Mouse (Mus musculus) spleen, postnatal 14 days (tissue): Measurements from ENCODE around the gene Hoxa10.

Source experiments
- DNase-seq, 2 experiments: peaks; one replicate each; pipeline ENCODE4 v3.0.0; 2021 to 2022; ENCODE audit warnings: low spot score in 2 of 2

Hoxa10 gene

DNA sequence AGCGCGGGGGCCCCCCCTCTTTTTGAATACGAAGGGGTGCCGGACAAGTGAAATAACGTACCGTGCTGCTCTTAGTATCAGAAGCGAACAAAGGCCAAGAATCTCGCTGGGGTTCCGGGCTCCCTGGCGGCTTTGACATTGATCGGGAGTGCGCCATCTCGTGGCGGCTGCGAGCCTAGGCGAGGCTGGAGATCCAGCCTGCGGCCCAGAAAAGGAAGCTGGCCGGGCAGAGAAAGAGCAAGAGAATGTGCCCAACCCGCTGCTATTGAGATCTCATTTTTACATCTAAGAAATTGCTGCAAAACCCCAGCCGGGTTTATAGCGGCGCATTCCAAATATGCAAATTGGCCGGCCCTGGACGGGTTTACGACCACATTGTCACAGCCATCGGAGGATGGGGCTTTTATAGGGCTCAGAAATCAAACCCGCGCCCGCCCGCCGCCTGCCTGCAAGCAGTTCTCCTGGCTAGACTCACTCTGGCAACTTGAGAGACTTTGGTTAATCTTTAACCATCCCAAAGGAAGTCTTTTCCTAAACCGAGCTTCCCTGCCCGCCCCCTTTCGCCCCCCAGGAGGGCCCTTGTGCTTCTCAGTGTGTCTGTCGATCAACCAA is at the start of gene Hoxa10:
Gene Hoxa10 (minus strand): TSS at position 466 of the 612 bp plus-strand sequence.
- DNase-seq = peak in 1 of 2 experiments; percentile 70

DNA sequence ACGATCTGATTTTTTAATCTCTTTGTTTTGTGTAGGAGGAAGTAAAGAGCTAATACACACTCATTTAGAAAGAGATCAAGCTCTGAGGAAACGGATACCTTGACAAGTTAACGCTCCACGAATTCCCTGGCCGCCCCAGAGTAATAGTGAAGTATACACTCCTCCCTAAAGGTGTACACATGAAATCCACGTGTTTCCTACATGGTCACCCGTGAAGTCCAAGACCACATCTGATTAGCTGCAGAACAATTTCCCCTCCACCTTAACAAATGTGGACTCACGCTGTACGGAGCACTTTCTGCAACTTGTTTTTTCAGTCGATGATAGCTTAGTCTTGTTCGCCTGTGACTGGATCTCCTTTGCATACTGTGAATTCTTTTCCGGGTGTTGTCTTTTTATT is 49.5 kb upstream of the Hoxa10 start:
- DNase-seq = no peak

DNA sequence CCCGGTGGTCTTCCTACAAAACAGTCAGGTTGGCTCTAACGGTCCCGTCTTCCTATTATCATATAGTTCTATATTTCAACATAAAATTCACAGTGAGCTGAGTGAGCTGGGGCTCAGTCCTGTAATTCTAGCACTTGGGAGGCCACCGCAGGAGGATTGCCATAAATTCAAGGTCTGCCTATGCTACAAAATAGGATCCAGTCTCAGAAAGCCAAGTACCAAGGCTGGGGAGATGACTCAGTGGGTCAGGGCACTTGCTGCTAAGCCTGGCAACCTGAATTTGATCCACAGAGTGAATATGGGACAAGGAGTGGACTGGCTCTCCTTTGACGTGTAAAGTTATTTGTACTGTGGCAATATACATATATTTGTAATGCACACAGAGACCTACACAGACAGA is 43.2 kb upstream of the Hoxa10 start:
- DNase-seq = no peak

DNA sequence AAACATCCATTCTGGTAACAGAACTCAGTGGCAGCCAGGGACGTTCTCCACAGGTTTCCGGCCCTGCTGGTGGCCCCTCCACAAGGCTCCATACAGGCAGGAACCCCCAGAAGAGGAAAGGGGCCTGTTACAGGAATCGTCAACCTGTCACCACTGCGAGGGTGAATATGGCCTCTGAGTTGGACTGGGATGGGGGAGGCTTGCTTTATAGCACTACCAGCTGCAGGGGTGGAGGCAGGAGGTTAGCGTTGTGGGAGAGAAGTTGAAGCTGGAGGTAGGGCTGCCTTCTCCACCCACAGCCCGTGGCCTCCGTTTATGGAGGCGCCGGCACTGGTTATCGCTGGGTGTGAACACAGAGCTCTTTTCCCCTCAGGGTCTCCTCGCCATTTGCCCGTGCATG is 40.4 kb upstream of the Hoxa10 start:
- no peak for DNase-seq

DNA sequence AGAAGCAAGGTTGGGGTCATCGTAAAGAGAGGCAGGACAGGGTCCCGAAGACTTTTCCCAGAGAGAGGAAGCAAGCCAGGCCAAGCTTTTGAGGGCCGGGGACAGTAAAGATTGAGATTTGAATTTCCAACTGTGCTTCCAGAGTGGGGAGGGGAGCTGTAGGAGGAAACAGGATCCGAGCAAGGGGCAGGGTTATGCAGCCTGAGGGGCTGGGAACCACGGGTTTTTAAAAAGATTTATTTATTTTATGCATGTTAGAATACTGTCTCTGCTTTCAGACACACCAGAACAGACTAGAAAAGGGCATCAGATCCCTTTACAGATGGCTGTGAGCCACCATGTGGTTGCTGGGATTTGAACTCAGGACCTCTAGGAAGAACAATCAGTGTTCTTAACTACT is 36.3 kb upstream of the Hoxa10 start:
- DNase-seq = no peak

DNA sequence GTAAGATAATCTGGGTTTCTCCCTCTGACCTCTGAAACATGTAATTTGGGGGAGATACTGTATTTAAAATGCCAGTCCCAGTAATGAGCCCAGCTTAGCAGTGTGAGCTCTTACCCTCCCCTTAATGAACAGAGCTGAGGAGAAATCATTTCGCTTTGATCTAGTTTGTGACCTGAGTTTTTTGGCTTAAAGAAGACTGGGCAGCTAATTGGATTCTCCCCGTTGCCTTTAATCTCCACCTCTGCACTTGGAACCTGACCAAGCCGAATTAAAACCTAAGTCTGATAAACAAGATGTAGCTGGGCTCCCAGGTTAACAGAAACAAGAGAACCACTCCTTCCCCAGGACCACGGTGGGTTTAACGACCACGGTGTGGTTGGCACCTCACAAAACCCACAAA is 35.7 kb upstream of the Hoxa10 start:
- no peak for DNase-seq

DNA sequence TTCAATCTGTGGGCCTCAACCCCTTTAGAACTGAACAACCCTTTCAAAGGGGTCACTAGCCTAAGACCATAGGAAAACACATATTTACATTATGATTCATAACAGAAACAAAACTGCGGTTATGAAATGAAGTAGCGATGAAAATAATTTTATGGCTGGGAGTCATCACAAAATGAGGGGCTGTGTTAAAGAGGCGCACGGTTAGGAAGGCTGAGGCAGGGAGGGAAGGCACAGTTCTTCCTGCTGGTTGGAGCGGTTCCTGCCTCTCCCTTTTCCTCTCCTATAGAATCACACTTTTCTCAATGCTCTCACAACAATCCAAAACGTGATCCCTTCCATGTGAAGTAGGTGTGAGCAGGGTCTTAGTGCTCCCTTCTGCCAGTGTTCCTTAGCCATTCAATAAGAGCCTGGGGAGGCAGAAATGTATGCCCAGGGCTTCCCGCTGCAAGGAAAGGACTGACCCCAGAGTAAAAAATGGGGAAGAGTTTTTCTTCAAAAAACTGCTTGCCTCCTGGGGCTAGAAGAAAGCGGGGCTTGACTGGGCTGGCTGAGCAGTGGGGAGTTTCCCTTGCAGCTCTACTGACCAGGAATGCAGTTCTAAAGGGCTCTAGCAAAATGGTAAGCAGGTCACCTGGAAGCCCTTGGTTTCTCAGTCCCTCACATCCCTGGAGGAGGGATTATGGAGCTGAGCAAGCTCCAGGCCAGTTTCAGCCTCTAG is 35.1 kb upstream of the Hoxa10 start:
- DNase-seq = no peak

DNA sequence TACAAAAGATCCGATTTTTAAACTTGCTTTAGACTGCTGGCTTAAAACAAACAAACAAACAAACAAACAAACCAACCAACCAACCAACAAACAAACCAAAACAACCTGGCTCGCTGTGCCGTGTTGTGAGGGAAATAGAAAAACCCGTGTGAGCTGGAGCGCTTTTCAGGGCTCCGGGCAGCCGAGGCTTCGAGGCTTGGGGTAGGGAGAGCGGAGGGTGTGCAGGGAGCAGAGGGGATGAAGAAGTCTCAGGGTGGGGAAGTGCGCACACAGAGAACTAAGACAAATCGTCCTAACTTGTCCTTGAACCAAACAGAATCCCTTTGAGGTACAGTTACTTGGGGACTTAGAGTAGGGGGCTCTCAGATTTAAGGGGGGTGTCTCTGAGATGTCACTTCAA is 33.9 kb upstream of the Hoxa10 start:
- DNase-seq = no peak

DNA sequence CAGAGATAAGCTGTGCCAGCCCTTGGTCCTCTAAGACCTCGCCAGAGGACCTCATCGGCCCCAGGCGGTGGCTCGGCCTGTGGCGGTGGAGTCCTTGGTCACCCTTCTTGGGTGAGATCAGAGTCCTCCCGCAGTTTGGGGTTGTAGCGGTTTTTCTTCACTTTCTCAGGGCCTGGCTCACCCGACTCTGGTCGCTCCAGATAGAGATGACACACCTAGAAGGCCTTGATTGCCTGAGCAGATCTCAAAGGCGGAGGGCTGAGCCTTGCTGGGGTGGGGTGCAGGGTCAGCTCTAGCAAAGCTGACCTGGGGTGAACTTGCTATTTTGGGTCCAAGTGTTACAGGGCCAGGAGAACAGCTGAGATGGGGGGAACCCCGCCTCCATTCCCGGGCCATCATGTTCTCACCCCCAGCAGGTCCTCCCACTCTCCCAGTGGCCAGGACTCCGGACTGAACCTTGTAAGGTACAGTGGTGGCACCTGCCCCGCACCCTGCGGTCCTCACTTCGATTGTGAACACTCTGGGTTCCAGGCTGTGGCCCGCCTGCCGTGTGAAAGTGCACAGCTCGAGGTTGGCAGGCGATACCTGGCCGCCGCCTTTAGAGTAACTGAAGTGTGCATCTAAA is 33.1 kb upstream of the Hoxa10 start:
- no peak for DNase-seq

DNA sequence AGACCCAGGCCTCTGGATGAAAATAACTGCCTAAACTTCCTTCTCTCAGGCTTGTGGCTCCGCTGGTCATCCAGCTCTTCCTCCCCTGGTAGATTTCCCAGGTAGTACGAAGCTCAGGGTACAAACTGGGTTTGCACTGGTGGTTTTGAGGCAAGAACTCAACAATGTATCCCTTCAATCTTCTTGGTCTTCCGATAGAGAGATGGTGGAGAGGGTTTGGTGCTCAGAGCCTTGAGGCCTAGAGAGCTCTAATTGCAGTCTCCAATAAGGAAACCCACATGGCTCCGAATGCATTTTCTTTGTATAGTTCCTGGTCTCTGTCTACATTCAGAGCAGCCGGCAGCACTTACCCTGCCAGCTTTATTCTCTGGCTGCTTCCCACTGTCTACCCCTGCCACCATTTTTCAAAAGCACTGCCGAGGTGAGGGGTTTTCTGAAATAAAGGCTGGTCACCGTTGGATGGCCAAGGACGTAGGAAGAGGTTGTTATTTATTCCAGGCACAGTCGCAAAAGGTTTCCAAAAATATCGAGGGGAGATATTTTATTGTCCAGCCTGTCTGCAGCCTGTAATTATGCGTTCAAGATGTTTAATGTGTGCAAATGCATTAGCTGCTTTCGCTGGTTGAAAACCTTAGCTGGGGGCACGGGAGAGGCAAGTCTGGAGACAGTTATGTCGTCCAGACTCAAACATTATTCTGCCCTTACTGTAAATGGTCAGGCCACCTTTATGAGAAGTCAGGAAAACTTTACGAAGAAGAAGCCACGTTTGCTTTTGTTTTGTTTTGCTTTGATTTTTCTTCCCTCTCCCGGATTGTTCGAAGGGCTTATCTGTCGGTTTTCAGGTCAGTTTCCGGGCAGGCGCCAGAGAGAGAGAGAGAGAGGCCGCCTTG is 32.4 kb upstream of the Hoxa10 start:
- no peak for DNase-seq

DNA sequence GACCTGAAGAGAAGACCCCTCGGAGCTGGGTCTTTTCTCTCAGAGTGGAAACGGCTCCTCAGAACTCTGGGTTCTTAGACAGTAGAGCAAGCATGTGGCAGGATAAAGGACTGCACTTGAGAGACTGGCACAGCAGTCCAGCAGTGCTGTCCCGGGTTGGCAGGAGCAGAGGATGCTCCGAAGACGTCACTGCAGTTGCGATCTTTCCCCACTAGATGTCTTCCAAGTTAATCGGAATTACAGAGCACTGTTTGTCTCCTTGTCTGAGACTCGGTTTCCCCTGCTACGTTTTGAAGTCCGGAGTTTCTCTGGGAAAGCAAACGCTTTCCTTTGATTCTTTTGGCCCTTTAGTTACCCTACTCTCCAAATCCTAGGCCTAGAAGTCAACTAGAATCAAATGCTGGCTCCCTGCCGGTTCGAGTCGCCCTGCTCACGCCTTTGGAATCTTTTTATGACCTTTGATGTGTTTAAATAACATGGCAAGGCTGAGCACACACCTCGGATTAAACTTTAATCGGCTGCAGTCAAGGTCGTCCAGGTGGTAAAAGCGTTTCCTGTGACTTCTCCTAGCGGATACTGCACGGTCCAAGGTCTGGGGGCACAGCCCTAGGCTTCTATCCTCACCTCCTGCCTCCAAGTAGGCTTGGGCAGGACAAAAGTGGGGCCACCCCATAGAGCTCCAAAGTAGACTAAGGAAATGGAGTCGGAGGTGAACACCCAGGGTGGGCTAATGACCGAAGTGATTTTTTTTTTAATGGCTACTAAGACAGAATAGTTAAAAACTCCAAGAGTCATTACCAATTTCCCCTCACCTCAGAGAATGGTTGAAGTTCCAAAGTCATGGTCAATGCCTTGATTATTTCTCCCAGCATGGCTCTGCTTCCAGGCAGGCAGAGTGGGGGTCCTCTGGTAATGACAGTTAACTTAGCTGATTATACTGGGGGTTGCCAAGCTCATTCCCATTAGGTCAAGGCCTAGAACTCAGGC is 30.1 kb upstream of the Hoxa10 start:
- no peak for DNase-seq

DNA sequence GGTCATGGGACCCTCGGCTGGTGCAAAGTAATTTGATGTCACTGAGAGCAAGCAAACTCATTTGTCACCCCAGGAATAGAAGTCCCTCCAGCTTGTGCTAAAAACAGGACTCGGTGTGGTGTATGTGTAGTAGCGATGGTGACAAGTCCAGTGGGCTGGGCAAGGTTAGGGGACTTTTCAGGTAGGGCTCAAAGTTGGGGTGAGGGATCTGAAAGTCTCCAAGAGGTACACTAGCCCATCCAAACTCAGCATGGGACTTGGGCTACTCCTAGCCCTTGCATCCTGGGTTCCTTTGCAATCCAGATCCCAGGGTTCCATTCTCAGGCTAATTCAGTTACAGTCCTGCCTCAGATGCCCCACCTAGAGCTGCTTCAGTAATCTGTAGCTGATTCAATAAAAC is 28.1 kb upstream of the Hoxa10 start:
- no peak for DNase-seq

DNA sequence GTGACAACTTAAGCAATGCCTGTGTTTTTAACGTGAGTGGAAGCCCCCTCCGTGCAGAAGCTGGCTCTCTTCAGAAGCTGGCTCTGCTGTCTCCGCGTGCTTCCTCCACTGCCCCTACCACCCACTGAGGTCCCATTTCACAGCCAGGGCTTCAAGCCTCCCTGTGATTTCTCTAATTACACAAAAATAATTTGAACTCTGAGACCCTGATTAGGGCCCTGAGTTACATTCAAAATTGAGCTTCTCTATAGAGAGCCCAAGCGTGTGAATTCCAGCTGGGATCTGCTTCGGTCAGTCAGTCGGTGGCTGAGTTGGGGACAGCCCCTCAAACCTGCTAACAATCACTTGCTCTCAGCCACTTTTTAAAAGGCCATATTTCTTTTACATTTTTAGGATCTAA is 27.7 kb upstream of the Hoxa10 start:
- no peak for DNase-seq

DNA sequence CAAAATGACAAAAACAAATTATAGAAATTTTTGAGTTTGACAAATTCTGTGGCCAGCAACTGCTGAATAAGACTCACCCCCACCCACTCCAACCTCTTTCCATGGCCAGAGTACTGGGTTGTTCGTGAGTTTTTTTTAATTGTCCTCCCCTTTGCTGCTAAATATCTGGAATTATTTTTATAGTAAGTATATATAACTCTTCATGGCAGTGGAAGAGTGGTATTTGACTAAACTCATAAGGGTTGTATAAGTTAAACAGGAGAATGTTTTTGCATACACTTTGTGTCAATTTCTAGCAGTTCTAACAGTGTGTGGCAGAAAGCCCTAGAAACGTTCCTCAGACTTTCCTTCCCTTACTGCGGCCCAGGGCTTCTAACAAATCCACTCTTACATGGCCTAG is 27.0 kb upstream of the Hoxa10 start:
- no peak for DNase-seq

DNA sequence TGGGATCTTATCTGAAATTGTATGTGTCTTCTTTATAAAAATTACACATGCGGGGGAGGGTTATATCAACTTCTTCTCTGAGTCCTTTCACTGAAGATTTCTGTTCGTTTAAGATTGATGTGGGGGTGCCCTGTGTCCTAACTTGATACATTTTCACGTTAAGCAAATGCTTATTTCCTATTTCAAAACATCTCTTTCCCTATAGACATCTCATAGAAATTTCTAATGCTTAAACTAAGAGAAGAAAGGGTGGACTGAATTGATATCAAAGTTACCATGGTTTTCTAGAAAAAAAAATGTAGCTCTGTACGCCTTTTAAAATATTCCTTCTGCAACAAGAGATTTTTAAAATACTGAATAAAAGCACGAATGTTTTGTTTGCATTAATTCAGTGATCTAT is 26.6 kb upstream of the Hoxa10 start:
- no peak for DNase-seq

DNA sequence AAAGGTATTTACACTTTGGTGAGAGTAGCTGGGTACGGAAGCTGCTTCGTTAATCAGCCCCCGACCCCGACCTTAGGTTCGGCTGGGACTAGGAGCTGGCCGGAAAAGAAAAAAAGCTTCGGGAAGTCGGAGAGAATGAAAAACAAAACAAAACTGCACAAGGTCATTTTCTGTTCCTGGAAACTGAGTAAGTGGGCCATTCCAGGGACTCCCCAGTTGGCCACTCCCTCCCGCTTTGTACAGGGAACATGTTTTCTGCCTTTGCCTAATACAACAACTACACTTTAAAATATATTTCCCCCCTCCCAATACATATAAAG is 26.0 kb upstream of the Hoxa10 start:
- no peak for DNase-seq

DNA sequence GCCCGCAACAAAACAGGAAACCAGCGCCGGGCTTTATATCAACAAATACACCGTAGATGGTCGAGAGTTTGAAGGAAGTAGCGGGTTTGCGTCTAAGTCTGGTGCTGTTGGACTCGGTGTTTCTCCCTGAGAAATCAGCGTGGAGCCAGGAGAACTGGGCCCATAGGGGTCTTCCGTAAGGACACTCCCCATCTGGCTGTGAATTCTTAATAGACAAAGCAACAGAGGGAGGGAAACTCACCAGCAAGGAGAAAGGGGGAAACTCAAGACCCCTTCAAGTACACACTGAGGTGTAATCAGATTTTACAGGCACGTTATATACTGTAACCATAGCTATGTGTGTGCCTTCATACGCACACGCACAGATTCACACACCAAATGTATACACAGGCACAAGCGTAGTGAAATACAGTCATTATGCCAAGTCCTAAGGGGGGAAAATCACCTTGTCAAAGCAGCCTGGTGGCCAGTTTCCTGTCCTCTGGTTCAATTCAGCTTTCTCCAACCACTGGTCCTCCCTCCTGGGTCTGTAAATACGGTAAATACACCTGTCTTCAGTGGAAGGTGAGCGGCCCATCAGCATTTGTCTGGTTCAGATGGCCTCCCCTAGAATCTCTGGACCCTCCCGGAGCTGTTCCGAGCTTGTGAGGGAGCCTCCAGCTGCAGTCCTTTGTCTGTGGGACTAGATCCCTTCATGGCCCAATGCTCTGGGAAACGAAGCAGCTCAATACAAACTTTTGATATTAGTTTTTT is 25.4 kb upstream of the Hoxa10 start:
- no peak for DNase-seq

DNA sequence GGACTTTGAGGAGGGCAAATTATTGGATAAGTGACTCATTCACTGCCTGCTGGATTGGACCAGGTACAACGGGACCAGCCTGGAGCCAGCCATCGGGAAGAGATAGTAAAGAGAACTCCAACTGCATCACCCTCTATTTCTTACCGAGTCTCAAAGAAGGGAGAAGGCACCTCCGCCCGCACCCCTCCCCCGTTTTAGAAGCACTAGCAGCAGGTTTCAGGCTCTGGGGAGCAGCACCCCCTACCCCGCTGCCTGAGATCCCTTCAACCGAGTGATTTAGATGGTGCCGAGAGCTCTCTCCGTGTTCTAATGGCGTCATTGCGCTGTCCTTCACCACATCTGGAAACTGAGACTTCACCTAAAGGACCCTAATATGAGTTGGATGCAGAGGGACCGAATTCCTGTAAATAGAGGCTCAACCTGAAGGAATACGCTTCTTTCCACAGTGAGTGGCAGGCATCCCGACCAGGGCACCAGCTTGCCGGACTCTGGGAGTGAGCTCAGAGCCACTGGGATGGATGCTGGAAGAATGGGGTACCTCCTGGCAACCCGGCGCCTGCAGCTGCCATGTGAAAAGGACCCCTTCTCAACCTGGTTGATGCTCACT is 24.8 kb upstream of the Hoxa10 start:
- DNase-seq = no peak

DNA sequence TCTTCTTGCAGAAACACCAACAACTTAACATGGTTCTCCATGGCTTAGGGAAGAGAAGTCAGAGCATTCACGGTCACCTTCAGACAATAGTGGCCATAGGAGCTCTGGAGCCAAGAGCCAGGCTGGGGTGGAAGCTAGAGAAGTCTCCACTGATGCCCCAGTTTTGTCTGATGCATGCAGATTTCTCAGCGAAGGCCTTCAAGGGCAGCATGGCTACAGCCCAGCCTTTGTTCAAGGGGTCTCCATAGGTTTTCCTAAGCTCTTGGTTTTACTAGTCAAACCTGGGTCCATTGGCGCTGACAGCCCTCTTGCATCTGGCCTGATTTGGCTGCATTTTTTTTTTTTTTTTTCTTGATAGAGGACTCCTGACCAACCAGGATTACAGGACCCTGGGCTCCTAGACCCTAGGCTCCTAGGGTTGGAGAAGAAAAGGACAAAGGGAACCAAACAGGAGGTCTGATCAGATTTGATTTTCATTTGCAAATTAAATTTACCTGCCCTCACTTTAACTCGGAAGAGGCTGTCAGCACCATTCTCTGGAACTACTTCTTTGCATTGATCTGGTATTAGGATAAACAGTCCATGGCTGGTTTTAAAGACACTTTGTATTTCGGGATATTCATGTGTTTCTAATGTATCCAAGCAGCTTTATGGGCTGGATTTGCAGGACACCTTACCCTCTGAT is 23.6 kb upstream of the Hoxa10 start:
- DNase-seq = no peak

DNA sequence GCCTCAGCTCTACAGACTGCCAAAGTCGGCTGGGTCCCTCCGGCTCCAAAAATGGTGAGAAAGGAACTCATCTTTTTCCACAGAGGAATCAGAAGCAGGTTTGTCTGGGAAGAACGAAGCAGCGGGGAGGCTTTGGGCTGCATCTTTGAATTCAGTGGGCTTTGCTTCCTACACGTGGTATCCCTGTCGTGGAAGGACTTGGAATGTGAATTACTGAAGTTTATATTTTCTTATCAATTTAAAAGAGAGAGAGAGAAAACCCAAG is 22.6 kb upstream of the Hoxa10 start:
- DNase-seq = no peak
